25 mouse cellular contexts compared by ENCODE assay signal in the genomic region with DNA sequence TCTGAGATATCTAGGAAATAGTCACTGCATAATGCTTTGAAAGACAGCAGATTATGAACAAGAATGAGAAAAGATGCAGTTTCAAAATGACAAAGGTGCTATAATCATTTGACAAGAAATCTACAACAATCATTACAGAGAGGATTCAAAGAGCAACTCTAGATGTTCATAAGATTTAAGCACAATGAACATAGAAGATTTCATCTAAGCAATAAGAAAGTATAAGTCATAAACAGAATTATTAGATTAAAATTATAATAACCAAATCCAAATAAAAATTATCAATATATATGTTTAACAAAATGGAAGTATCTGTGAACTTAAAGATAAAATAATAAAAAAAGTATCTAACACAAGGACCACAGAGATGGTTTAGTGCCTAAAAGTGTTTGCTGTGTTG.
"Had no signal": no experiment of that assay in that cellular context is flagged by ENCODE, and none has a peak within 500 bp of the region (broad histone marks: within the 10 kb centered on the region; RNA-seq: fewer than 3 reads in every experiment).

No protein-coding gene starts in this region.

- H3K4me3 ChIP-seq: embryonic facial prominence, embryonic 10.5 days; embryonic facial prominence, embryonic 12.5 days; embryonic facial prominence, embryonic 13.5 days; embryonic facial prominence, embryonic 15.5 days; erythroblast, embryonic 14.5 days; forebrain, embryonic 10.5 days; forebrain, embryonic 12.5 days; forebrain, embryonic 13.5 days; forebrain, embryonic 15.5 days; gastrocnemius, adult 2 months; heart, adult 2 months; heart, embryonic 10.5 days had no signal

- H3K4me2 ChIP-seq: embryonic facial prominence, embryonic 12.5 days; embryonic facial prominence, embryonic 13.5 days; embryonic facial prominence, embryonic 15.5 days; forebrain, embryonic 12.5 days; forebrain, embryonic 13.5 days; forebrain, embryonic 15.5 days had no signal

- H3K4me1 ChIP-seq: embryonic facial prominence, embryonic 10.5 days; embryonic facial prominence, embryonic 12.5 days; embryonic facial prominence, embryonic 13.5 days; embryonic facial prominence, embryonic 15.5 days; forebrain, embryonic 10.5 days; forebrain, embryonic 12.5 days; forebrain, embryonic 13.5 days; forebrain, embryonic 15.5 days; heart, embryonic 10.5 days had no signal

- H3K9ac ChIP-seq: embryonic facial prominence, embryonic 12.5 days; embryonic facial prominence, embryonic 13.5 days; embryonic facial prominence, embryonic 15.5 days; forebrain, embryonic 12.5 days; forebrain, embryonic 13.5 days; forebrain, embryonic 15.5 days; forebrain, postnatal 0 days had no signal

- DNase-seq: cerebellum, adult 9-10 months; cerebellum, adult 9-11 months; cerebellum, postnatal 10 days; cerebellum, postnatal 14 days; cerebellum, postnatal 25 days; cerebellum, postnatal 36 days; embryo, embryonic 11 days; forebrain, postnatal 0 days; gastrocnemius, adult 2 months; gastrocnemius, postnatal 14 days; gastrocnemius, postnatal 25 days; gastrocnemius, postnatal 36 days; heart, adult 11 months; heart, adult 18-20 months; heart, adult 2 months had no signal

- H3K27ac ChIP-seq: embryonic facial prominence, embryonic 10.5 days; embryonic facial prominence, embryonic 12.5 days; embryonic facial prominence, embryonic 13.5 days; embryonic facial prominence, embryonic 15.5 days; forebrain, embryonic 10.5 days; forebrain, embryonic 12.5 days; forebrain, embryonic 13.5 days; forebrain, embryonic 15.5 days; gastrocnemius, adult 2 months; heart, adult 2 months; heart, embryonic 10.5 days had no signal

- H3K27me3 ChIP-seq: embryonic facial prominence, embryonic 12.5 days; embryonic facial prominence, embryonic 13.5 days; embryonic facial prominence, embryonic 15.5 days; forebrain, embryonic 12.5 days; forebrain, embryonic 13.5 days; forebrain, embryonic 15.5 days had no signal

- H3K36me3 ChIP-seq: embryonic facial prominence, embryonic 10.5 days; embryonic facial prominence, embryonic 12.5 days; embryonic facial prominence, embryonic 13.5 days; embryonic facial prominence, embryonic 15.5 days; forebrain, embryonic 10.5 days; forebrain, embryonic 12.5 days; forebrain, embryonic 15.5 days; heart, embryonic 10.5 days had no signal

- H3K9me3 ChIP-seq: embryonic facial prominence, embryonic 10.5 days; embryonic facial prominence, embryonic 12.5 days; embryonic facial prominence, embryonic 13.5 days; embryonic facial prominence, embryonic 15.5 days; forebrain, embryonic 10.5 days; forebrain, embryonic 12.5 days; forebrain, embryonic 13.5 days; forebrain, embryonic 15.5 days; heart, embryonic 10.5 days had no signal
